Mouse (Mus musculus): ENCODE results near the gene Fcrl6. TPM values are rescaled to one million over a fixed set of nuclear protein-coding genes. Genes with fewer than 3 reads are reported as not detected.

The Fcrl6 gene
- polyA plus RNA-seq, 1 experiment from 2014 or later: 0.64 TPM

Other genes with a start within 250 kb of the Fcrl6 start
- 9.3 and 9.8 TPM in 2 replicates for gene Pigm, start 226.0 kb downstream of the Fcrl6 start, polyA plus RNA-seq (2016; fragmentation: Nextera tagmentation; extraction: Ambion mirVana)
- 0.21 TPM in 1 of 2 replicates, not detected in the other for gene Slamf9, start 127.2 kb downstream of the Fcrl6 start, polyA plus RNA-seq (2016; fragmentation: Nextera tagmentation; extraction: Ambion mirVana)
- 69.7 and 70.5 TPM in 2 replicates for gene Igsf9, start 120.8 kb downstream of the Fcrl6 start, polyA plus RNA-seq (2016; fragmentation: Nextera tagmentation; extraction: Ambion mirVana)
- 66.4 and 74.9 TPM in 2 replicates for gene Tagln2, start 102.5 kb downstream of the Fcrl6 start, polyA plus RNA-seq (2016; fragmentation: Nextera tagmentation; extraction: Ambion mirVana)
- 1.1 and 1.2 TPM in 2 replicates for gene Cfap45, start 81.8 kb downstream of the Fcrl6 start, polyA plus RNA-seq (2016; fragmentation: Nextera tagmentation; extraction: Ambion mirVana)
- gene Vsig8, start 46.6 kb downstream of the Fcrl6 start, polyA plus RNA-seq (2016; fragmentation: Nextera tagmentation; extraction: Ambion mirVana): 0.18 TPM in 1 of 2 replicates, not detected in the other
- 0.17 TPM in 1 of 2 replicates, not detected in the other for gene Slamf8, start 12.0 kb downstream of the Fcrl6 start, polyA plus RNA-seq (2016; fragmentation: Nextera tagmentation; extraction: Ambion mirVana)
- gene Dusp23, start 30.4 kb upstream of the Fcrl6 start, polyA plus RNA-seq (2016; fragmentation: Nextera tagmentation; extraction: Ambion mirVana): 9.5 and 9.6 TPM in 2 replicates
- not detected in 2 replicates for gene Crp, start 95.5 kb upstream of the Fcrl6 start, polyA plus RNA-seq (2016; fragmentation: Nextera tagmentation; extraction: Ambion mirVana)